Mouse (Mus musculus) liver, embryonic 15.5 days (tissue): ENCODE data around the gene Tead3. TPM values are rescaled to one million over a fixed set of nuclear protein-coding genes. Genes with fewer than 3 reads are reported as not detected.

ENCODE experiments used
- ATAC-seq: fragments of 200-750 bp; cut with Nextera tagmentation; 2 replicates; pipeline ENCODE4 v1.8.0; 2017; ENCODE audit warnings: moderate number of reproducible peaks, mild to moderate bottlenecking, moderate library complexity; ENCODE audit not compliant: insufficient read depth
- H3K27ac ChIP-seq: fragments of 300-500 bp; sonication (generic); replicated peaks from 2 replicates; pipeline ENCODE4 v1.5.1; 2015; ENCODE audit warnings: mild to moderate bottlenecking, inconsistent platforms
- H3K27me3 ChIP-seq: fragments of 300-500 bp; sonication (generic); 2 replicates; pipeline ENCODE4 v1.6.1; 2015; ENCODE audit warnings: mild to moderate bottlenecking, inconsistent platforms
- H3K36me3 ChIP-seq: fragments of 300-500 bp; sonication (generic); replicated peaks from 2 replicates; pipeline ENCODE4 v1.6.1; 2015; ENCODE audit warnings: moderate library complexity, mild to moderate bottlenecking, inconsistent platforms
- H3K4me1 ChIP-seq: fragments of 300-500 bp; sonication (generic); replicated peaks from 2 replicates; pipeline ENCODE4 v1.6.1; 2015; ENCODE audit warnings: inconsistent platforms
- H3K4me2 ChIP-seq: fragments of 300-500 bp; sonication (generic); 2 replicates; pipeline ENCODE4 v1.6.1; 2015; ENCODE audit warnings: moderate library complexity, mild to moderate bottlenecking, inconsistent platforms
- H3K4me3 ChIP-seq: fragments of 300-500 bp; sonication (generic); replicated peaks from 2 replicates; pipeline ENCODE4 v1.5.1; 2015; ENCODE audit warnings: mild to moderate bottlenecking, inconsistent platforms
- H3K9ac ChIP-seq: fragments of 300-500 bp; sonication (generic); 2 replicates; pipeline ENCODE4 v1.6.1; 2015; ENCODE audit warnings: moderate library complexity, mild to moderate bottlenecking, inconsistent platforms
- H3K9me3 ChIP-seq: fragments of 300-500 bp; sonication (generic); replicated peaks from 2 replicates; pipeline ENCODE4 v1.6.1; 2016; ENCODE audit warnings: inconsistent platforms
- WGBS: fragments of 180-500 bp; shearing (Covaris S2); methylation state at CpG from one replicate; pipeline ENCODE4 v1.1.7; 2015; ENCODE audit warnings: mixed read lengths; ENCODE audit not compliant: insufficient replicate concordance; 5-methylcytosine and 5-hydroxymethylcytosine counted together
- polyA plus RNA-seq: library from polyadenylated mRNA; unstranded; fragments of >200 nt; fragmentation: Nextera tagmentation; extraction: Ambion mirVana; gene quantifications from 2 replicates; pipeline ENCODE4 v1.2.1, GENCODE M21; 2015

Tead3 gene
- polyA plus RNA-seq, 1 experiment from 2014 or later, result 0.60 TPM

DNA sequence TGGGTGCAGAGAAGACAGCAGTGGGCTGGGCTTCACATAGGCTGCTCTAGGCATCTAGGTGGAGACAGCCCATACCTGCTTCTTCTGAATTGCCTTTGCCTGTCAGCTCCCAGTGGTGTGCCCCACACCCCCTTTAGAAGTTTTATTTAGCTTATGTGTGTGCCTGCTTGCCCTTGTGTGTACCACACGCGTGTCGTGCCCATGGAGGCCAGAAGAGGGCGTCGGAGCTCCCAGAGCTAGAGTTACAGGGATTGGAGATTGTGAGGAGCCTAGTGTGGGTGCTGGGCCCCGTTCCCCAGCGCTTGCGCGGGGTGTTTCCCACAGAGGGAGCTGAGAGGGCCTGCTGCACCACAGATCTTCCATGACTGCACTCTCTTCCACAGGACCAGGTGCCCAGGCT is 34.1 kb downstream of the Tead3 start:
- H3K36me3 ChIP-seq, result peaks cover 30% of the 10 kb centered on the region
- no peak overlapping the region for H3K9ac ChIP-seq
- WGBS, result 84% methylated on average over 9 of the region's 9 CpGs
- no peak for ATAC-seq
- H3K27ac ChIP-seq, result no peak overlapping the region
- no peak overlapping the region for H3K4me2 ChIP-seq
- peaks cover 58% of the 10 kb centered on the region for H3K4me1 ChIP-seq
- no peaks in the 10 kb centered on the region for H3K9me3 ChIP-seq
- H3K27me3 ChIP-seq, result no peaks in the 10 kb centered on the region
- no peak overlapping the region for H3K4me3 ChIP-seq

DNA sequence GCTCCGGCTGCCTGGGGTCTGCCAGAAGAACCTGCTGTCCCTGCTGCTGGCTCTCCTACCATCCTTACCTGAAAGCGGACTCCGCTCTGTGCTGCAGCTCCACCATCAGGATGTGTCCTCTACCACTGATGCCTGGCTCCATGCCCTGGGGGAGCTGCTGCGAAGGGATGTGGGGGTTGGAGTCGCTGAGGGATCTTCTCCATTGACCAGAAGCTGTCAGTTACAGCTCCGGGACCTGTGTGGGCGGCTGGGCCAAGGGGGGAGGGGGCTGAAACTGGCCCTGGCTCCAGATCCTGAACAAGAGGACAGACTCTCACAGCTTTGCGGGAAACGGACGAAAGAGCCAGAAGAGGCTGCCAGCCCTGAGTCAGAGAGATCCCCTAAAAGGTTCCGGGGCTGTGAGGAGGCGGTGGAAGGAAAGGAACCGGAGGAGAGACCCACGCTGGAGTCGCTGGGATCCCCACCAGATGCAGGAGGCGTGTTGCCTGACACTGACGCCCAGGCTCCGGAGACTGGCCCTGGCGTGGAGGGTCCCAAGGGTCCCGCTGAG is 34.9 kb downstream of the Tead3 start:
- ATAC-seq, result no peak
- no peak overlapping the region for H3K27ac ChIP-seq
- H3K36me3 ChIP-seq, result peaks cover 30% of the 10 kb centered on the region
- H3K9me3 ChIP-seq, result no peaks in the 10 kb centered on the region
- H3K4me3 ChIP-seq, result no peak overlapping the region
- peaks cover 58% of the 10 kb centered on the region for H3K4me1 ChIP-seq
- no peak overlapping the region for H3K9ac ChIP-seq
- H3K4me2 ChIP-seq, result no peak overlapping the region
- H3K27me3 ChIP-seq, result no peaks in the 10 kb centered on the region
- 89% methylated on average over 20 of the region's 20 CpGs for WGBS

DNA sequence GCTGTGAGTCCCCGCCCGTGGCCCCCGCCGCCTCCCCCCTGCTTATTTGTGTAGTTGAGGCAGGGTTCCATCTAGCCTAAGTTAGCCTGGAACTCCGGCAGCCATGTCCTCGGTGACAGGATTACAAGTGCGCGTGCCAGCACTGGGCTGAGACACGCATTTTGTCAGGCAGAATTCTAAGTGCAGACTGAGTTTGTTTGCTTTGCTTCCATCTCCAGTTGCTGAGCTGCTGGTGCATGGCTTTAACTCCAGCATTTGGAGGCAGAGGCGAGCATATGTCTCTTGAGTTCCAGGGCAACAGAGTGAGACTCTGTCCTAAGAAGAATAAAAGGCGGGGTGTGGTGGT is 36.8 kb downstream of the Tead3 start:
- ATAC-seq, result peak; percentile 5
- Histone ChIP-seq H3K27me3 (no peaks in the 10 kb centered on the region), H3K36me3 (peaks cover 29% of the 10 kb centered on the region), H3K9me3 (no peaks in the 10 kb centered on the region), H3K9ac (peak overlapping the region; percentile 91), H3K4me2 (peak overlapping the region; percentile 99), H3K27ac (peak overlapping the region; percentile 87), H3K4me3 (peak overlapping the region; percentile 87), H3K4me1 (peaks cover 58% of the 10 kb centered on the region)
- 1% methylated on average over 11 of the region's 11 CpGs for WGBS

DNA sequence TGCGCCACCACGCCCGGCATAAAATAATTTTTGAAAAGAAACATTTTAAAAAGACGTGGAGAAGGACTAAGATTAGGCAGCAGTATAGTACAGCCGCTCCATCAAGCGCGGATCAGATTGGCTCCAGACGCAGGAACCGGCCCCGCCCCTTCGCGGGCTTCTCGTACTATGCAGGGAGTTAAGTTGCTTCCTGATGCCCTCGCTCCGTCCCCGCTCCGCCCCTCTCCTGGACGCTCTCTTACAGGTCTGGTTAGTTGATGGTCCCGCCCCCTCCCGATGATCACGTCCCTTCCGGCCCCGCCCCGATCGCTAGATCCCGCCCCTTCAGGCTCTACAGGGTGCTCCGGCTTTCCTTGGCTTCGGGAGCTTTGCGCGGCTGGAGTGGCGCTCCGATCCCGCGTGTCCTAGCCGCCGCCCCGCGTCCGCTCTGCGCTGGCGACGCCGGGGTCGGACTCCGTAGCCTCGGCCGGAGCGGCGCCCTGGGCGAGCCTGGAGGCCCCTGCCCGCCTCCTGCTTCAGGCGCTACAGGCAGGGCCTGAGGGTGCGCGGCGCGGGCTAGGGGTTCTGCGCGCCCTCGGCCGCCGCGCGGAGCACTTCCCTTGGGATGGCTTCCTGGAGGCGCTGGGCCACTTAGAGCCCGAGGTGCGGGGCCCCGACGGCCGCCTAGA is 37.3 kb downstream of the Tead3 start, which contains the start of gene Fance:
TSS of gene Fance (plus strand) at position 308 of the 668 bp plus-strand sequence.
- no peaks in the 10 kb centered on the region for H3K9me3 ChIP-seq
- peaks cover 61% of the 10 kb centered on the region for H3K4me1 ChIP-seq
- H3K4me3 ChIP-seq, result peak within 1 kb of the TSS; percentile 87
- H3K27ac ChIP-seq, result peak within 1 kb of the TSS; percentile 87
- ATAC-seq, result peak; percentile 97
- WGBS, result under 1% methylated on average over 69 of the region's 69 CpGs
- H3K27me3 ChIP-seq, result no peaks in the 10 kb centered on the region
- H3K9ac ChIP-seq, result peak within 1 kb of the TSS; percentile 91
- peaks cover 24% of the 10 kb centered on the region for H3K36me3 ChIP-seq
- peak within 1 kb of the TSS; percentile 99 for H3K4me2 ChIP-seq

DNA sequence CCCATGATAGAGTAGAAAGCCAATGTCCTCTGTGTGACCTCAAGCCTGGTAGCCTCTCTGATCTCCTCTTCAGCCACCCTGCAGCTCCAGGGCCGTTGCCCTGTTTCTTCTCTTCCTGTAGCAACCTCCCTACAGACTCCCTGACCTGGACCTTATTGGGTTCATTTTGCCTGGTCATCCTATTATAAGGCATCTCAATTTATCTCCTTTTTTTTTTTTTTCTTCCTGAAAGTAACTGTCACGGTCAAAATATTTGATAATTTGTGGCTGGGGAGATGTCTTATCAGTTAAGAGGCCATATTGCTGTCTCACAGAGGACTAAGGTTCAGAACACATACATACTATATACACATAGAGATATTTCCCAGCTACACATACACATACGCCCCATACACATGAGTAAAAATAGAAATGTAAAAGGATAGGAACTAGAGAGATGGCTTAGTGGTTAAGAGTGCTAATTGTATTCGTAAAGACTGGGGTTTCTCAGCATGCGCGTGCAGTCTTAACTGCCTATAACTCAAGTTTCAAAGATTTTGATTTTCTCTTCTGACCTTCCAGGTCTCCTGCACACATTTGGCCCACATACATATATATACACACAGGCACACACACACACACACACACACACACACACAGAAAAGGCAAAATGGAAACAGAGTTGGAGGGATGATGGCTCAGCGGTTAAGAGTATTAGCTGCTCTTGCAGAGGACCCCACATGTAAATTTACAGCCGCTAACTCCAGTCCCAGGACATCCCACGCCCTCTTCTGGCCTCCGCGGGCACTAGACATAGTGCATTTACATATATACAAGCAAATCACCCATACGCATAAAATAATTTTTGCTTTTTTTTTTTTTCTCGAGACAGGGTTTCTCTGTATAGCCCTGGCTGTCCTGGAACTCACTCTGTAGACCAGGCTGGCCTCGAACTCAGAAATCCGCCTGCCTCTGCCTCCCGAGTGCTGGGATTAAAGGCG is 38.1 kb downstream of the Tead3 start:
- Histone ChIP-seq H3K27me3 (no peaks in the 10 kb centered on the region), H3K9ac (peak overlapping the region; percentile 32), H3K27ac (peak overlapping the region; percentile 78), H3K4me3 (peak overlapping the region; percentile 87), H3K9me3 (no peaks in the 10 kb centered on the region), H3K36me3 (peaks cover 16% of the 10 kb centered on the region; the same call in 1 of the 2 replicates), H3K4me1 (peaks cover 55% of the 10 kb centered on the region), H3K4me2 (peak overlapping the region; percentile 99)
- no peak for ATAC-seq
- 15% methylated on average over 17 of the region's 17 CpGs for WGBS

DNA sequence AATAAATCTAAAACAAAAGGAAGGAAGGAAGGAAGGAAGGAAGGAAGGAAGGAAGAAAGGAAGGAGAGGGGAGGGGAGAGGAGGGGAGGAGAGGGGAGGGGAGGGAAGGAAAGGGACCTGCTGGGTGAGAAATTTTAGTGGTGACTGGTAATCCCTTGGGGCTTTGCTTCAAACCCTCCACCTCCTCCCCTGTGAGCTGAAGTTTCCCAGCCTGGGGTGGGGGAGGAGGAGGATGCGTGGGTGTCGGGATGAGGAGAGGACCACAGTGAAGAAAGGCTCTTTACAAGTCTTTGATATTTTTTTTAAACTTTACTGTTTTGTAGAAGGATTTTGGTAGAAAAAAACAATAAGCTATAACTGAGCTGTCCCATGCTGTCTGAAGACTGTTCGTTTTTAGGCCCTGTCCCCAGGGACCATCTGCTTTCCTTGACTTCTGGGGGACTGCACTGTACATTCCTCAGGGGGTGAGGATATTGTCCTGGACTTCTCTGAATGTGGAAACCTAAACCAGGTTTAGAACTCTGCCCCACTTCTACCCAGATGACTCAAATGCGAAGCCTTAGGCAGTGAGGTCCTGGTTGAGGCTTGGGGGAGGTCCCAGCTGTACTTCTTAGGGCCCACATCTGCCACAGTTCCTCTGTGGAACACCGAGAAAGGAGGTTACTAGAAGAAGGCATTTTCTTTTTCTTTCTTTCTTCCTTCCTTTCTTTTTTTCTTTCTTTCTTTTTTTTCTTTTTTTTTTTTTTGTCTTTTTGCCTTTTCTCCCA is 39.1 kb downstream of the Tead3 start:
- peak overlapping the region; percentile 14; the same call in 1 of the 2 replicates for H3K27ac ChIP-seq
- H3K9me3 ChIP-seq, result no peaks in the 10 kb centered on the region
- H3K9ac ChIP-seq, result no peak overlapping the region
- H3K4me2 ChIP-seq, result no peak overlapping the region
- no peak for ATAC-seq
- H3K27me3 ChIP-seq, result no peaks in the 10 kb centered on the region
- no peak overlapping the region for H3K4me3 ChIP-seq
- H3K36me3 ChIP-seq, result 0 out of 2 replicates have a peak, but pooled peaks cover 9% of the 10 kb centered on the region
- peaks cover 45% of the 10 kb centered on the region for H3K4me1 ChIP-seq
- 69% methylated on average over 5 of the region's 5 CpGs for WGBS

DNA sequence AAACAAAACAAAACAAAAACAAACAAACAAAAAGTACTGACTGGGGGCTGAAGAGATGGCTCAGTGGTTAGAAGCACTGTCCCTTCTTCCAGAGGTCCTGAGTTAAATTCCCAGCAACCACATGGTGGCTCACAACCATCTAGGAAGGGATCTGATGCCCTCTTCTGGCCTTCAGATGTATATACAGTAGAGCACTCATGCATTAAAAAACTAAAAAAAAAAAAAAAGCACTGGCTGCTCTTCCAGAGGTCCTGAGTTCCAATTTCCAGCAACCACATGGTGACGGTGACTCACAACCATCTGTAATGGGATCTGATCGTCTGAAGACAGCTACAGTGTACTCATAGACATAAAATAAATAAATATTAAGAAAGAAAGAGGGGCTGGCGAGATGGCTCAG is 39.8 kb downstream of the Tead3 start:
- Histone ChIP-seq H3K4me1 (peaks cover 39% of the 10 kb centered on the region), H3K27ac (no peak overlapping the region), H3K4me2 (no peak overlapping the region), H3K27me3 (no peaks in the 10 kb centered on the region), H3K9ac (no peak overlapping the region), H3K36me3 (0 out of 2 replicates have a peak, but pooled peaks cover 4% of the 10 kb centered on the region), H3K4me3 (no peak overlapping the region), H3K9me3 (no peaks in the 10 kb centered on the region)
- ATAC-seq, result no peak
- WGBS, result 63% methylated on average over 3 of the region's 3 CpGs

DNA sequence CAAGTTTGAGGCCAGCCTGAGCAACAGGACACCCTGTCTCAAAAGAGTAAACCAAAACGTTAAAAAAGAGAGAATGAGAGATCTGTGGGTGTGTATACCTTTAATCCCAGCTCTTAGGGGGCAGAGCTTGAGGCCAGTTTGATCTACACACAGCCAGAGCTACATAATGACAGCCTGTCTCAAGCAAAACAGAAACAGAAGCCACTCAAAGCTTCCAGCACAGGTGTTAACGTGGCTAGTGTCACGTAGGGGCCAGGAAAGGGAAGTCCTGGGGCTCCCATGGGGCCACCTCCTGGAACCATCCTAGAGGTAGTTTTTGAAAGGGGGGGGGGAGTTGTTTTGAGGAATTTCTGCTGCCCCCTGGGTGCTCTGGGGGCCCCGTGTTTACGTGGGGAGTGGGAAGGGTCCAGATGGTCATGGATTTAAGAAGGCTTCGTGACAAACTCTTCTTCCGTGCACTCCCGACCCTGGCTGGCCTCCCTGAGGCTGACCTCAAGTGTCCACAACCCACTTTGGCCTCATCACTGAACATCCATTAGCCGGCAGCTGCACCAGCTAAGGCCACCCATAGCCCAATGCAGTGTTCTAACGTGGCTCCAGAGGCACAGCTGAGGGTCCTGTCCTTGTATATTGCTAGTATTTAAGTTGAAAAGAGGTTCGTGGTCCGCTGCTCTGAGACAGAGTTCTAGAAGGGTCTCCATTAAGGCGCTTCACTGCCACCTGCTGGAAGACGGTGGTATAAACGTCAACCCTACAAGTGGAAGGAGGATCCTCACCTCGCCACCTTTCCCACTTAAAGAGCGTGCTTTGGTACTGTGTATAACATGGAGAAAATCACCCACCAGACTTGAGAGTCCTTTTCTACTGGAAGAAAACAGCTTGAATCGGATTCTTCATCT is 42.1 kb downstream of the Tead3 start:
- Histone ChIP-seq H3K9me3 (no peaks in the 10 kb centered on the region), H3K4me3 (no peak overlapping the region), H3K36me3 (no peaks in the 10 kb centered on the region), H3K27me3 (no peaks in the 10 kb centered on the region), H3K27ac (no peak overlapping the region), H3K4me2 (peak overlapping the region; percentile 47), H3K9ac (peak overlapping the region; percentile 17; the same call in 1 of the 2 replicates), H3K4me1 (peaks cover 19% of the 10 kb centered on the region)
- 9% methylated on average over 18 of the region's 18 CpGs for WGBS
- no peak for ATAC-seq

DNA sequence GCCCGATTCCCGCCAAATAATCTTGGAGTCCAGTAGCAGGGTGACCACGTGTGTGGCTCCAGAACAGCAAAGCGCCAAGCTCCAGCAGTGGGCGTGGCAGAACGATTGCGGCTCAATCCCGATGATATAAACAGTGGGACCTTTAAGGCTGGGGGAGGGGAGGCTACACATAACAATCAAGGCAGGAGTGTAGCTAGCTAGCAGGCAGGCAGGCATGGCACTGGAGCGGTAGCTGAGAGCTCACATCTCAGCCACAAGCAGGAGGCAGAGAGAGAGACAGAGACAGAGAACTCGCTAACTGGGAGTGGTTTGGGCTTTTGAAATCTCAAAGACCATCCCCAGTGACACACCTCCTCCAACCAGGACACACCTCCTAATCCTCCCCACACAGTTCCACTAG is 45.4 kb downstream of the Tead3 start:
- no peak overlapping the region for H3K4me2 ChIP-seq
- no peaks in the 10 kb centered on the region for H3K9me3 ChIP-seq
- no peaks in the 10 kb centered on the region; the same call in 1 of the 2 replicates for H3K36me3 ChIP-seq
- ATAC-seq, result no peak
- H3K9ac ChIP-seq, result no peak overlapping the region
- 58% methylated on average over 10 of the region's 10 CpGs for WGBS
- H3K4me3 ChIP-seq, result no peak overlapping the region
- no peaks in the 10 kb centered on the region for H3K27me3 ChIP-seq
- H3K4me1 ChIP-seq, result peaks cover 6% of the 10 kb centered on the region
- H3K27ac ChIP-seq, result no peak overlapping the region

DNA sequence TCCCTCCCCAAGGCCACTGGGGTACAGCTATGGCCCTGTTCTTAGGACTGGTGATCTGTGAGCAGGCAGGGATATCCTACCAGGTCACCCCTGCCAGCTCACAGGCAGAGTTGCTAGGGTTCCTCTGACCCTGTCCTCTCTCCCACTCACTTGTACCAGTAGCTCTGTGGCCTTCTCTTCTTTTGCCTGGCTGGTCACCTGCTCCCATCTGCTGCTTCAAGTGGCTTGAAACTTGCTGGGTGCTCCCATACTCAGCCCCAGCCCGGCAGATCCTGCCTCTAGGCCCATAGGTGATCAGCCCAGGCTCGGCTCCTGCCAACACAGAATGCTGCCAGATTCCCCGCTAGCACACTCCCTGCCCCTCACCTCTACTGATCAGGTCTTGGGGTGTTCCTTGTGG is 49.8 kb downstream of the Tead3 start:
- Histone ChIP-seq H3K9ac (no peak overlapping the region), H3K9me3 (no peaks in the 10 kb centered on the region), H3K4me3 (no peak overlapping the region), H3K4me1 (no peaks in the 10 kb centered on the region), H3K27me3 (no peaks in the 10 kb centered on the region), H3K4me2 (no peak overlapping the region), H3K36me3 (peaks cover 20% of the 10 kb centered on the region), H3K27ac (no peak overlapping the region)
- ATAC-seq, result no peak
- 65% methylated on average over 3 of the region's 3 CpGs for WGBS
